Mouse (Mus musculus): ENCODE results near the gene Vmn1r35. TPM values are rescaled to one million over a fixed set of nuclear protein-coding genes. Genes with fewer than 3 reads are reported as not detected.
"Not testable (repeated sequence)": the region's sequence is repeated elsewhere in the genome, so short reads cannot be mapped to it uniquely, and the experiment has no call there.

The Vmn1r35 gene
- polyA plus RNA-seq (2014; fragmentation: Nextera tagmentation; extraction: Ambion mirVana) = not detected in 2 replicates

DNA sequence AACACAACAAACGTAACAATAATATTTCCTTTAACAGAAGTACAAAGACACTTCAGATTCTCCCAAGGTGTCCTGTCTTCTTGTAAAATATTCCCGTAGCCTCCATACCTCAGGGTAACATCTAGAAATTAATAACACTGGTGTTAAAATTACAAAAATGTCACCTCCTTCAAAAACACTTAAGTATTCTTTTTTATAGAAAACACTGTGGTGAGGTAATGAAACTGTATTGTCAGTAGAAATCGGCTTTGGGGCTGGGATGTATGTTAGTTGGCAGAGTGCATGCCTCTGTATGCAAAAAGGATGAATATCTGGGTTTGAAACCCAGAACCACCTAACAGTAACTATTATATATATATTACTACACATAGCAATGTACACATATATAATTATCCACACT lies at the start of gene Vmn1r35:
Vmn1r35 (minus strand) TSS at position 101 of the 400 bp plus-strand sequence.
- 79% methylated on average over 3 of the region's 3 CpGs for WGBS
- DNase-seq (ENCODE audit: low spot score) (no peak), ATAC-seq (no peak)
- no peak within 1 kb of the TSS for H3K9ac ChIP-seq (ENCODE audit: low read length)
- no peak within 1 kb of the TSS for H3K27ac ChIP-seq (ENCODE audit: low read depth, low read length)
- H3K4me2 ChIP-seq (ENCODE audit: low read length) = no peak within 1 kb of the TSS
- no peaks in the 10 kb centered on the region for H3K27me3 ChIP-seq (replicated peaks; ENCODE audit: control insufficient read depth, insufficient read depth, low read length)
- H3K4me1 ChIP-seq (ENCODE audit: control insufficient read depth, insufficient read depth, low read length) = no peaks in the 10 kb centered on the region
- no peaks in the 10 kb centered on the region for H3K9me3 ChIP-seq (replicated peaks; ENCODE audit: control insufficient read depth, low read length)
- H3K4me3 ChIP-seq (ENCODE audit: low read depth, low read length) = no peak within 1 kb of the TSS
- H3K36me3 ChIP-seq (ENCODE audit: control insufficient read depth, insufficient read depth, low read length) = no peaks in the 10 kb centered on the region

- not testable (repeated sequence) for ATAC-seq; H3K9me3 ChIP-seq (replicated peaks; ENCODE audit: control insufficient read depth, low read length); H3K36me3 ChIP-seq (ENCODE audit: control insufficient read depth, insufficient read depth, low read length); H3K4me3 ChIP-seq (ENCODE audit: low read depth, low read length); DNase-seq (ENCODE audit: low spot score); H3K4me1 ChIP-seq (ENCODE audit: control insufficient read depth, insufficient read depth, low read length); H3K27ac ChIP-seq (ENCODE audit: low read depth, low read length); H3K4me2 ChIP-seq (ENCODE audit: low read length); H3K9ac ChIP-seq (ENCODE audit: low read length); H3K27me3 ChIP-seq (replicated peaks; ENCODE audit: control insufficient read depth, insufficient read depth, low read length)
Observed at GRCm38 (mm10) chr6:66729082-66729481, 43.4 kb upstream of the Vmn1r35 start, which contains the start of gene Vmn1r37. TSS of gene Vmn1r37 (plus strand) at chr6:66729382.

DNA sequence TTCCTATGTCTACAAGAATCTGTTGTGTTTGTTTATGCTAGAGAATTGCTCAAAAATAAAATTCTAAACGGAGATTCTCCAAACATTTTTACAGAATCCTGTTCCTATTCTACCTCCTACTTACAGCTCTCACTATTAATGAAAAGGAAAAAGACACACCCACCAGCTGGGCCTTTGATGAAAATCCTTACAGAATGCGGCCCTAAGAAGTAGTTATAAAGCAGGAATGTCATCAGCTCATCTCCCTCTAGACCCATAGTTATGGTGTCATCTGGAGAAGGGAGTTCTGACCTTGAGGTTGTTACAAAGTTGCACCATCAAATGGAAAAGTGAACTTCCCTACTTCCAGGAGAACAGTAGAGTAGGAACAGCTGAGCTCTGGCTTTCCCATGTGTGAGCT lies 33.4 kb upstream of the Vmn1r35 start, which contains the start of gene Vmn1r36:
Vmn1r36 (minus strand) TSS at position 101 of the 400 bp plus-strand sequence.
- H3K4me2 ChIP-seq (ENCODE audit: low read length); H3K36me3 ChIP-seq (ENCODE audit: control insufficient read depth, insufficient read depth, low read length); H3K9me3 ChIP-seq (replicated peaks; ENCODE audit: control insufficient read depth, low read length); H3K9ac ChIP-seq (ENCODE audit: low read length); DNase-seq (ENCODE audit: low spot score); H3K4me3 ChIP-seq (ENCODE audit: low read depth, low read length); ATAC-seq; H3K27ac ChIP-seq (ENCODE audit: low read depth, low read length); H3K27me3 ChIP-seq (replicated peaks; ENCODE audit: control insufficient read depth, insufficient read depth, low read length); H3K4me1 ChIP-seq (ENCODE audit: control insufficient read depth, insufficient read depth, low read length): not testable (repeated sequence)
- 73% methylated on average over 2 of the region's 2 CpGs for WGBS

GRCm38 (mm10) chr6:66713854-66714253 lies 28.1 kb upstream of the Vmn1r35 start:
- no peaks in the 10 kb centered on the region for H3K4me1 ChIP-seq (ENCODE audit: control insufficient read depth, insufficient read depth, low read length)
- H3K4me3 ChIP-seq (ENCODE audit: low read depth, low read length) = no peak overlapping the region
- no peak overlapping the region for H3K4me2 ChIP-seq (ENCODE audit: low read length)
- no peak overlapping the region for H3K27ac ChIP-seq (ENCODE audit: low read depth, low read length)
- H3K9ac ChIP-seq (ENCODE audit: low read length) = no peak overlapping the region
- ATAC-seq (no peak), DNase-seq (ENCODE audit: low spot score) (no peak)
- H3K36me3 ChIP-seq (ENCODE audit: control insufficient read depth, insufficient read depth, low read length) = no peaks in the 10 kb centered on the region
- no peaks in the 10 kb centered on the region for H3K9me3 ChIP-seq (replicated peaks; ENCODE audit: control insufficient read depth, low read length)
- H3K27me3 ChIP-seq (replicated peaks; ENCODE audit: control insufficient read depth, insufficient read depth, low read length) = no peaks in the 10 kb centered on the region
- 92% methylated on average over 3 of the region's 3 CpGs for WGBS

DNA sequence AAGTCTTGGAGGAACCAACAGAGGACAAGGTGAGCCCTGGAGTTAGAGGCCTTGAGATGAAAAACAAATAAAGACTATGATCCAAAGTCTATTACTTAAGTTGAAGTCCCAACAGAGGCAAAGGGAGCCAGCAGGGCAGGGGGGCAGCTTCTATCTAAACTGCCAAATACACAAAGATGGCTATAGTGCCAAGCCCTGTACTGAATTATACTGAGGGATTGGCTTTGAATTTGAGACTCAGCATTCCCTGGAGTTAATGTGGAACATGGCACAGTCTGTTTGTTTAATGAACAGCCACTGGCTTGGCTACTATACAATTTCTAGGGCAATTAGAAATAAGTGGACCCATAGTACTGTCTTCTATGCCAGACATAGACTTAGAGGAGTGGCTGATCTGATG lies 23.2 kb upstream of the Vmn1r35 start:
- H3K4me3 ChIP-seq (ENCODE audit: low read depth, low read length) = no peak overlapping the region
- H3K9ac ChIP-seq (ENCODE audit: low read length) = no peak overlapping the region
- no peak overlapping the region for H3K27ac ChIP-seq (ENCODE audit: low read depth, low read length)
- H3K27me3 ChIP-seq (replicated peaks; ENCODE audit: control insufficient read depth, insufficient read depth, low read length) = no peaks in the 10 kb centered on the region
- DNase-seq (ENCODE audit: low spot score) = no peak
- no peaks in the 10 kb centered on the region for H3K4me1 ChIP-seq (ENCODE audit: control insufficient read depth, insufficient read depth, low read length)
- H3K36me3 ChIP-seq (ENCODE audit: control insufficient read depth, insufficient read depth, low read length) = no peaks in the 10 kb centered on the region
- no peak for ATAC-seq
- H3K9me3 ChIP-seq (replicated peaks; ENCODE audit: control insufficient read depth, low read length) = no peaks in the 10 kb centered on the region
- no peak overlapping the region for H3K4me2 ChIP-seq (ENCODE audit: low read length)

GRCm38 (mm10) chr6:66643779-66644178 lies 41.9 kb downstream of the Vmn1r35 start, which contains the start of gene Vmn1r34:
TSS of gene Vmn1r34 (minus strand) at chr6:66643879.
- no peak within 1 kb of the TSS for H3K9ac ChIP-seq (ENCODE audit: low read length)
- H3K4me3 ChIP-seq (ENCODE audit: low read depth, low read length) = no peak within 1 kb of the TSS
- WGBS = 94% methylated on average over 1 of the region's 1 CpGs
- no peaks in the 10 kb centered on the region for H3K4me1 ChIP-seq (ENCODE audit: control insufficient read depth, insufficient read depth, low read length)
- no peak within 1 kb of the TSS for H3K27ac ChIP-seq (ENCODE audit: low read depth, low read length)
- no peaks in the 10 kb centered on the region for H3K9me3 ChIP-seq (replicated peaks; ENCODE audit: control insufficient read depth, low read length)
- ATAC-seq (no peak), DNase-seq (ENCODE audit: low spot score) (no peak)
- H3K36me3 ChIP-seq (ENCODE audit: control insufficient read depth, insufficient read depth, low read length) = no peaks in the 10 kb centered on the region
- no peak within 1 kb of the TSS for H3K4me2 ChIP-seq (ENCODE audit: low read length)
- H3K27me3 ChIP-seq (replicated peaks; ENCODE audit: control insufficient read depth, insufficient read depth, low read length) = no peaks in the 10 kb centered on the region

Other genes starting within 250 kb of the Vmn1r35 start
- gene Mad2l1, start 150.5 kb downstream of the Vmn1r35 start, polyA plus RNA-seq (2014; fragmentation: Nextera tagmentation; extraction: Ambion mirVana) = 44.2 and 55.0 TPM in 2 replicates
- gene Vmn1r32, start 125.8 kb downstream of the Vmn1r35 start, polyA plus RNA-seq (2014; fragmentation: Nextera tagmentation; extraction: Ambion mirVana) = 0.08 and 0.14 TPM in 2 replicates
- gene Vmn1r33, start 67.6 kb downstream of the Vmn1r35 start, polyA plus RNA-seq (2014; fragmentation: Nextera tagmentation; extraction: Ambion mirVana) = not detected in 2 replicates
- gene Vmn1r34, start 42.0 kb downstream of the Vmn1r35 start, polyA plus RNA-seq (2014; fragmentation: Nextera tagmentation; extraction: Ambion mirVana) = not detected in 2 replicates
- gene Vmn1r36, start 33.3 kb upstream of the Vmn1r35 start, polyA plus RNA-seq (2014; fragmentation: Nextera tagmentation; extraction: Ambion mirVana) = not detected in 2 replicates
- gene Vmn1r37, start 43.5 kb upstream of the Vmn1r35 start, polyA plus RNA-seq (2014; fragmentation: Nextera tagmentation; extraction: Ambion mirVana) = not detected in 2 replicates
- not detected in 2 replicates for gene Vmn1r38, start 96.7 kb upstream of the Vmn1r35 start, polyA plus RNA-seq (2014; fragmentation: Nextera tagmentation; extraction: Ambion mirVana)
- gene Vmn1r39, start 124.7 kb upstream of the Vmn1r35 start, polyA plus RNA-seq (2014; fragmentation: Nextera tagmentation; extraction: Ambion mirVana) = not detected in 2 replicates
- 27.8 and 40.4 TPM in 2 replicates for gene Gng12, start 210.5 kb upstream of the Vmn1r35 start, polyA plus RNA-seq (2014; fragmentation: Nextera tagmentation; extraction: Ambion mirVana)

All from forebrain, embryonic 14.5 days (tissue).